Mouse (Mus musculus) CH12.LX (cell line): ENCODE data around the gene Itpr3.
A peak's percentile ranks its signal among the peaks of the same experiment; 100 is the strongest.

ENCODE experiments used
- CTCF ChIP-seq, 2 experiments: IDR thresholded peaks in 1 of 2; conservative IDR thresholded peaks in 1 of 2; 2 replicates each; pipeline ENCODE4 v1.5.1; 2011 to 2012; ENCODE audit warnings: low read depth in 2 of 2, low read length in 2 of 2, improper control_type of control experiment in 1 of 2, inconsistent platforms in 1 of 2, mild to moderate bottlenecking in 1 of 2, moderate library complexity in 1 of 2
- ELF1 ChIP-seq: IDR thresholded peaks from 2 replicates; pipeline ENCODE4 v1.6.1; 2014; ENCODE audit warnings: low read depth, mild to moderate bottlenecking, inconsistent platforms, low read length, improper control_type of control experiment
- EP300 ChIP-seq: IDR thresholded peaks from 2 replicates; pipeline ENCODE4 v1.6.1; 2011; ENCODE audit warnings: low read length, improper control_type of control experiment
- KAT2A ChIP-seq: IDR thresholded peaks from 2 replicates; pipeline ENCODE4 v1.6.1; 2012; ENCODE audit warnings: low read length, improper control_type of control experiment, inconsistent platforms; ENCODE audit not compliant: insufficient replicate concordance
- MAFK ChIP-seq: IDR thresholded peaks from 2 replicates; pipeline ENCODE4 v1.6.1; 2011; ENCODE audit warnings: low read length, improper control_type of control experiment; ENCODE audit not compliant: insufficient replicate concordance
- MXI1 ChIP-seq: IDR thresholded peaks from 2 replicates; pipeline ENCODE4 v1.6.1; 2011; ENCODE audit warnings: mild to moderate bottlenecking, low read depth, low read length, improper control_type of control experiment
- NELFE ChIP-seq: IDR thresholded peaks from 2 replicates; pipeline ENCODE4 v1.6.1; 2011; ENCODE audit warnings: low read depth, low read length, improper control_type of control experiment
- POLR2A ChIP-seq: IDR thresholded peaks from 2 replicates; pipeline ENCODE4 v1.6.1; 2011; ENCODE audit warnings: low read depth, mild to moderate bottlenecking, improper control_type of control experiment, low read length
- TBP ChIP-seq: conservative IDR thresholded peaks from 2 replicates; pipeline ENCODE4 v1.6.1; 2011; ENCODE audit warnings: low read depth, low read length, improper control_type of control experiment
- ZNF384 ChIP-seq: IDR thresholded peaks from 2 replicates; pipeline ENCODE4 v1.6.1; 2012; ENCODE audit warnings: low read depth, low read length, improper control_type of control experiment, inconsistent platforms

DNA sequence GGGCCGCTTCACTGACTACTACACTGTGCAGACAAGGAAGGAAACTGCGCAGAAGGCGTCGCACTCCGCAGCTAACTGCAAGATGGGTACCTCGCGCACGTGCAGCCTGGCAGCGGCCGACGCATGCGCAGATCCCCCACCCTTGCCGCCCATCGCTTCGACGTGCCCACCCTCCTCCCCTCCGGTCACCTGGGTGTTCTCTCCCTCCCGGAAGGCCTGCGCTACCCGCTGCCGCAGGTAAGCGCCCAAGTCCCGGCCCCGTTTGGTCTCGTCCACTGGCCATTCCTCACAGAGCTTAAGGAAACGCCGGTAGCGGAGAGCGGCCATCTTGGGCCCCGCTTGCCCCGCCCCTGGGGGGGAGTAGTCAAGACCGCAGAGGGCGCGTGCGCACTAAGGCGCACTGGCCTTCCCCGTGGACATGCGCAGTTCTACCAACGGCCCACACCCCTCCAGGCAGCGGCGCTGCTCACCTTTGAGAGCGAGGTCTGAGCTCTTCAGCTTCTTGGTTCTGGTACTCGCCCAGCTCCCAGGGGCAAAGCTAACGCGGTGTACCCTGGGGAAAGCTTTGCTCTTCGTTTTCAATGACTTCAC lies 76.5 kb downstream of the Itpr3 start, which contains the start of gene Uqcc2:
- TF ChIP-seq ZNF384: 0 out of 2 replicates have a peak, but pooled peaks have one; percentile 11
- TF ChIP-seq POLR2A: peak; percentile 88
- peak in 1 of 2 experiments; percentile 85; a peak in 2 of 4 replicates for TF ChIP-seq CTCF (conservative IDR thresholded peaks at IDR 0.05 in 1 of 2, IDR thresholded peaks at IDR 0.05 in 1 of 2; ENCODE audit: low read depth in 2 of 2, low read length in 2 of 2)
- TF ChIP-seq MXI1: peak; percentile 34
- TF ChIP-seq MAFK: no peak
- TF ChIP-seq TBP: peak; percentile 69; the same call in 1 of the 2 replicates
- TF ChIP-seq ELF1: peak; percentile 58; the same call in 1 of the 2 replicates
- 0 out of 2 replicates have a peak, but pooled peaks have one; percentile 24 for TF ChIP-seq KAT2A
- peak; percentile 90 for TF ChIP-seq NELFE
- 0 out of 2 replicates have a peak, but pooled peaks have one; percentile 23 for TF ChIP-seq EP300
